Mouse (Mus musculus): ENCODE data around the gene Rbm17.

DNA sequence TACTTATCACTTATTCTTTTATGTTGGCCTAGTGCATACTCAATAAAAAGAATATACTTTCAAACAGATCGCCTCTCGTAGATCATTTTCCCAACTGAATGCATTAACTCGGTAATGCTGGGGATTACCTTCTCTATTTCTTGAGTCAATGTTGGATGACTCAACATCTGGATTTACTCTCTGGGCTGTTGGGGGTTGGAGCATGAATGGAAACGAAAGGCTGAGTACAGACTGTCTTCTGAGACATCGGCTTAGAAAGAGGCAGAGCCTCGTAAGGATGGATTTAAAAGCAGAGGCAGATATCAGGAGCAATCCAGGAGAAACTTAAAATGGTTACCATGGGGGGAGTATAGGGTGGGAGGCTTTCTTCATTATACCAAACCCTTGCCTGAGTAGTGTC, 25.8 kb downstream of the Rbm17 start:
- no peak for TF ChIP-seq CTCF (IDR thresholded peaks at IDR 0.05; ENCODE audit: control insufficient read depth, insufficient read depth, insufficient replicate concordance, low read depth, low read length)
- no peak for TF ChIP-seq POLR2A (IDR thresholded peaks at IDR 0.05; ENCODE audit: control insufficient read depth, low read depth, low read length)

All from testis, adult 2 months (tissue).